Mouse (Mus musculus) 416B (cell line): Measurements from ENCODE around the gene Rhox3h.
A peak's percentile ranks its signal among the peaks of the same experiment; 100 is the strongest.
"Not testable (repeated sequence)": the region's sequence is repeated elsewhere in the genome, so short reads cannot be mapped to it uniquely, and the experiment has no call there.

Source experiments
- DNase-seq: peaks from one replicate; pipeline ENCODE4 v3.0.0; 2011; ENCODE audit warnings: low read depth

The Rhox3h gene

DNA sequence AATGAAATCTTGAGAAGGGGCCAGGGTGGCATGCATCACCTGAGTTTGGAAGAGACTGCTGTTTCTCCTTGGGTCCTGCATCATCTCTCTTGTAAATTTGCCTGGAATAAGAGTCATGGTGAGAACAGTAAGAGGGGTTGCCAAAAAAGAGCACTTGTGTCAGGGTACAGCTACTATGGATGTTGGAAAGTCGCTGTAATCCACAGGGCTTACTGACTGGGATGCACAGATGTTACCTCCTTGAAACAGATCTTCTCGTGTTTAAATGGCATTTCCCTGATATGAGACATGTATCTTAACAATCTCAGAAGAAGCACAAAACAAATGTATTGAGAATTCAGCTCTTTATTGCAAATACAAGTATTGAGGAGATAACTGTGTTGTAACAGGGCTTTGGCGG lies at the start of gene Rhox3h:
Gene Rhox3h (minus strand): TSS at position 101 of the 400 bp plus-strand sequence.
- not testable (repeated sequence) for DNase-seq

- no peak for DNase-seq
These were observed 33.3 kb upstream of the Rhox3h start for GRCm38 (mm10) chrX:37701821-37702387.

GRCm38 (mm10) chrX:37692261-37692660 lies 23.7 kb upstream of the Rhox3h start:
- peak; percentile 8 for DNase-seq

GRCm38 (mm10) chrX:37683031-37683715 lies 14.6 kb upstream of the Rhox3h start:
- DNase-seq: no peak

DNA sequence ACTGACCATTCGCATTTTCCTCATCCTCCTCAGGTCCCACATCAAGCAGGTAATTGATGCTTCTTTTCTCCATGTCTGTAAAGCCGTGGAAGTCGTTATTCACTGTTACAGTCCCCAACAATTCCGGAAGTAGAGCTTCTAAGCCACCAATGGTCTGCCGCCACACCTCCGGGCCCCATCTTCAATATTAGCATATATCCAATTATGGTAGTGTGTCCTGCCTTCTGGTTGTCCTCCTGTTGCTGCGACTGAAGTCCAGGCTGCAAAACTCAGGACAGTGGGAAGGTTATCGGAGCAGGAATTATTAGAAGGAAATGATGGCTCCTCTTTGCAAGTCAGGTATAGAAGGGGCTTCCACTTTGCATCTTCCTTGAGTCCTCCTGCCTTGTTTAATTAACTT lies 4.6 kb upstream of the Rhox3h start, which contains the start of gene Rhox2h:
Gene Rhox2h (minus strand): TSS at position 101 of the 400 bp plus-strand sequence.
- not testable (repeated sequence) for DNase-seq

- DNase-seq: not testable (repeated sequence)
These were observed 17.3 kb downstream of the Rhox3h start, which contains the start of gene Rhox4g for GRCm38 (mm10) chrX:37651227-37651626. Gene Rhox4g, minus strand, starts transcription at chrX:37651327.

- not testable (repeated sequence) for DNase-seq
These were observed 25.2 kb downstream of the Rhox3h start, which contains the start of gene Rhox2g for GRCm38 (mm10) chrX:37643370-37643769. Gene Rhox2g, minus strand, starts transcription at chrX:37643470.

DNA sequence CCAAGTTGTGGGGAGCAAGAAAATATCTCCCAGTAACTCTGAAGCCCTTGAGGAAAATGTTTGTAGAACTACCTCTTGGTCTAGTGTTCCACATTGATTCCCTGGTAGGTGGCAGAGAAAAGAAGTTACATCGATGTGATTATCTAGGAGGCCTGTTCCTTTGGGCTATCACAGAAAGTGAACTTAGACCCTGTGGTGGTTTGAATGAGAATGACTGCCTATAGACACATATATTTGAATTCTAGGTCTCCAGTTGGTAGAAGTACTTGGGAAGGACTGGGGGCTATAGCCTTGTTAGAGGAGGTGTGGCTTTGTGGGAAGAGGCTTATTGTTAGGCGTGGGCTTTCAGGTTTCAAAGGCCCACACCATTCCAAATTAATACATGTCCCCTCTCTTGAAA lies 40.1 kb downstream of the Rhox3h start, which contains the start of gene Rhox3g:
Gene Rhox3g (minus strand): TSS at position 101 of the 400 bp plus-strand sequence.
- not testable (repeated sequence) for DNase-seq
